Mouse (Mus musculus) heart, adult 8-10 months (tissue): Measurements from ENCODE around the gene Baat. TPM values are rescaled to one million over a fixed set of nuclear protein-coding genes. Genes with fewer than 3 reads are reported as not detected.
"Not testable (repeated sequence)": the region's sequence is repeated elsewhere in the genome, so short reads cannot be mapped to it uniquely, and the experiment has no call there.

Experiments
- DNase-seq: peaks from one replicate; pipeline ENCODE4 v3.0.0; 2022; ENCODE audit warnings: low spot score
- total RNA-seq, 4 experiments: library from RNA; stranded (reverse); gene quantifications; 2 replicates each; pipeline ENCODE4 v1.2.4; 2022

The Baat gene
- total RNA-seq, 4 experiments from 2014 or later: 0.35 TPM; not detected in 3

DNA sequence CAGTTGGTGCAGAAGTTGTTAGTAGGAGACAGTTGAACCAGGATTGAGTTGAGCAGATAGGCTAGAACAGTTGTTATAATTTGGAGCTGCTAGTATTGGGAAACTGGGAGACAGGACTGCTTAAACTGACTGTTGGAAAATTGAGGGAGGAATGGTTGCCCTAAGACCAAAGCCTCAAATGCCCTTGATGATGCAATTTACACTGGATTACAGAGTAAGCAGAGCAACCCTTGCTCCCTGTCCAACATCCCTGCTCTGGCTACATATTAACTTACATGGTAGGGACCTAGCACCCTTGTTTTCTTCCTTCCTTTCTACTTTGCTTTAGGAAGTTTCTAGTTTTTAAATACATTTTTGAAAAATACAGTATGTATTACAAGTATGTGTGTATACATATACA lies 20.9 kb downstream of the Baat start:
- no peak for DNase-seq

DNA sequence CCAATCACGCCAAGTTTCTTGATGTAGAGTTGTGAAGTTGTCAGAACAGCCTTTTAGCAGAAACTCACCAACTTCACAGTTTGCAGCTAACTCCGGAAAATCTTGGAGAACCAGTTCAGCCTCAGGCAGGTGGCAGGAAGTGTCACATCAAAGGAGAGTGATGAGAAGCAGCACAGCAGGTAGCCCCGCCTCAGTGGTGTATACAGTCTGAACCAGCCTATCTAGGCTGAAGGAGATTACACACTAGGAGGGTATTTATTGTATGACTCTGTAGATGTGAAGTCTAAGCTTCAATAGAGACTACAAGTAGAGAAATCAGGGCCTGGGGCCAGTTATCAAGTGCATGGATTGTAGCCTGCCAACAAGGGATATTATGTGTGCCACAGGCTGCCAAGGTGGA lies 25.5 kb downstream of the Baat start:
- DNase-seq: no peak

DNA sequence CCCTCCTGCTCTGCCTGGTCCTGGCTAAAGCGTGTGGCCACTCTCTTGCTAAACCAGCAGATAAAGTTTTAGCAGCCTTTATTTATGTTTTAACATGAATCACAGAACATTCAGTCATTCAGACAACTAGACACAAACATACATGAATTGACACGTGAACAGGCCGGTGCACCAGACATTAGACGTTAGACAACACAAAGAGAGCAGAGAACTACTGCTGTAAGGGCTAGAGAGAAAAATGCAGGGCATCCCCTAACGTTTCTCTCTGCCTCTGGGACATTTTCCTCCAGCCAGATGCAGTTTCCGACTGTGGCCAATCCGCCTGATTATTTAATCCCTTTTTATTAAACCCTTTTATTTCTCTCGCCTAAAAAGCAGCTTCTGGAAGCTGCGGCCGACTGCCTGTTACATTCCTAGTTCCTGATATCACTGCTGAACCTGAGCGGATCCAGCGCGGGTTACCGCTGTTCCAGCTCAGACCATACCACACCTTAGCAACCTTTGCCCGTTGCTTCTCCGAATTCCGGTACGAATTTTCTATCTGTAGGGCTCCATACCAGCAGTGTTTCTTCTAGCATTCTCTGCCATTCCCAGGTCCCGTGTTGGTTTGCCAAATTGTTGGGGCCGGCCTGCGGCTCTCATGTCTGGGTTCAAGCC lies 26.1 kb downstream of the Baat start:
- no peak for DNase-seq

DNA sequence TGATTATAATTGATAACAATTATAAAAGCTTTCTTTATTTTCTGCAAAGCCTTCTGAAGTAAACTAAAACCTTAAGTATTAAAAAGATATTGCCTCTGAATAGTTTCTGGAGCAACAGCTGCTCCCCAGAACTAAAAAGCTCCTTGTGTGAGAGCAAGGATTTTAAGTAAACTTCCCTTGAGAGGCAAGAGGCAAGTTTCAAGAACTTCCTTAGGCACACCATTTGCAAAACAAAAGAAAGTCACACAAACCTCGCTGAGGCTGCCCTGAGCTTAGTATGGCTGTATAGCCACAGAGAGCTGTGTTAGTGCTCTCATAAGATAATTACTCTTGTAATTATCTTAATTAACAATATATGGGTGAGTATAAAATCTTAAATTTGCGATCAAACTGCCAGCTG lies 27.3 kb downstream of the Baat start:
- DNase-seq: not testable (repeated sequence)

DNA sequence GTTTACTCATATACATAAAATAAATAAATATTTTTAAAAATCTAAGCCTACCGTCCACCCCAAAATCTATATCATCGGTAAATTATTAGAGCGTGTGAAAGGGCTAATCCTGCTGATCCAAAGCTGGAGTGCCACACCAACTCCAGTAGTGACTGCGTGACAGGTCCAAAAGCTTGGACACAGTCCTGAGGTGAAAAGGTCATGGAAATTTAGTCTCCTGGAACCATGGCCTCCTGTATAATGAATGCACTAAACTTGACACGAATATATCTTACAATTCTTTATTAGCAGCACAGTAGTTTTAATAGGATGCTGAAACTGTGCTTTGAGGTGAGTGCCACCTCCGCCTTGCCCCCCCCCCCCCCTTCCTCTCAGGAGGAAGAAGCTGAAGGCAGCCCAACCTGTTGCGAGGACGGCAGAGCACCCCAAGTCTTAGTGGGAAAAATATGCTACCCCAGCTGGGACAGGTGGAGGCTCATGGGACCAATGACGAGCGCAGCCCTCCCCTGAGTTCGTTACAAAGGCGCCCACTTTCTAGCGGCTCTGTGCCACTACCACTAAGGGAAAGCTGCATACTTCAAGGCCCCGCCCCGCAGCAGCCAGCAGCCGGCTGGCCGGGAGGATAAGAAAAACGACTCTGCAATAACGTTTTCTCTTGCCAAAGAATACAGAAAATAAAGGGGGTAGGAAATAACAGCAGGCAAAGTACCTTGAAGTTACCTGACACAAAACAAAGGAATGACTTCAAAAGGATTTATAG lies 28.1 kb downstream of the Baat start:
- no peak for DNase-seq

DNA sequence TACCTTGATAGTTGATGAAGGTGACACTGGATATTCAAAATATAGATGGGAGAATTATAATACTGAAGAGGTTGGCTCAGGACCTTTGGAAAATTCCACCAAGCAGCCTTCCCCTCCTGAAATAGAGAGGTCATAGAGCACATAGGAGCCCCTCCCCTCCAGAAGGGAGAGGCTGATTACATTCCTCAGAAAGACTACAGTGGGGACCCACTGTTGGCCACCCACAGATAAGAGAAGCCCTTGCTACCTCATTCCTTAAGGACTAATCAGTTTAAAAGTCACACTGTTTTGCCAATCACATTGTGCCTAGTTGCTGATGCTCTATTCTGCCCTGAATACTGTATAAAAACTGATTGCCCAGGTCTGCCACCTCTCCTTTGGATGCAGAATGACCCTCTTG lies 31.8 kb downstream of the Baat start:
- no peak for DNase-seq

DNA sequence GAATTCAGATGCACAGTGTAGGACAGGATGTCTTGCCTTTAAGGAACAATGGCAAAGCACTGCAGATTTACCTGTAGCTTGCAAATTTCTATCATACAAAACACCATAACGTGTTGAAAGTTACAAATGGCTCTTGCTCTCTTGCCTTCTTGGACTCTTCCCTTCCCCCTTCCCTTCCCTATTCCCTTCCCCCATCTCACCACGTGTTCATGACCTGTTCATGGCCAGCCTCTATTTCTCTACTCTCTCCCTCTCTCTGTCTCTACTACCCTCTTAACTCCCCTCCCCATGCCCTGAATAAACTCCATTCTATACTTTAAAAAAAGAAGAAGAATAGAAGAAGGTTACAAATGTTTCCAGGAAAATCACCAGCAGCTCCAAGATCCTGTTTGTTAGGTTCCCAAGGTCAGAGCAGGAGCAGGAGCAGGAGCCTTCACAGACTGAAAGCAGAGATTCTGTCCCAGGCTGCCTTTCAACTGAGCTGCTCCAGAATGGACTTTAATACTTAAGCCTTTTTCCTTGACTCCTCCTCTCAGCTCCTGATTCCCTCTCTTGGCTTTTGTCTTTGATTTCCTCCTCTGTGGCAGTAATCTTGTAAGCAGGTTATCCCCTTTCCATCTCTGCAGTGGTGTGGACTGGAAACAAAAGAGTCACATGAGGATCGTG lies 32.8 kb downstream of the Baat start, which contains the start of gene Acnat1:
TSS of gene Acnat1 (minus strand) at position 478 of the 666 bp plus-strand sequence.
- no peak for DNase-seq

DNA sequence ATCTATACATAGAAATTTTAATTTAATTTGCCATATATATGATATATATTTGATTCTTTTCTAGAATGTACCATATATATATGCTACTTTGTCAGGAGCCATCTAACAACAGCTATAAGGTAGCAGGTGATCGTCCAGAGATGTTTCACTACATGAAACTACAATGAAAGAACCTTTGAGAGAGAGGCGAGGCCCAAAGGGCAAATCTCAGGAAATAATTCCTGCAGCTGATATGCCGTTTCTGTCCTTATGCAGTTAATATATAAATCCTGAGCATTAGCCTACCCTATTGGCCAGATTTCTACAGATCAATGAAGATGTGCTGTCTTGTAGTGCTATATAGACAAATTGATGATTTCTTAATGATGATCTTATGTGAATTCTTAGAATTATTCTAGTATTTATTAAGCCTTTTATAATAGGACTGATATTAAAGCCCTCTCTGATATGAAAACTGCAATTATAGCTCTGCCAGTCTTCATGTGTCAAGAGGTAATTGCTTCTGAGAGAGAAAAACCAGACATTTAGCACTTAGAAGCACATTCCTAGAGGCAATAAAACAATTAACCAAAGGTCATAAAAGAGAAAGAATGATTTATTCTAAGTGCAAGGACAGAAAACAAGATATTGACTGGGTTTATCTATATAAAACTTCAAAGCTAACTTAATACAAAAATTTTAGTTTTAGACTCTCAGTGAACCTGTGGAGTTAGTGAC lies 36.8 kb downstream of the Baat start:
- DNase-seq: no peak

DNA sequence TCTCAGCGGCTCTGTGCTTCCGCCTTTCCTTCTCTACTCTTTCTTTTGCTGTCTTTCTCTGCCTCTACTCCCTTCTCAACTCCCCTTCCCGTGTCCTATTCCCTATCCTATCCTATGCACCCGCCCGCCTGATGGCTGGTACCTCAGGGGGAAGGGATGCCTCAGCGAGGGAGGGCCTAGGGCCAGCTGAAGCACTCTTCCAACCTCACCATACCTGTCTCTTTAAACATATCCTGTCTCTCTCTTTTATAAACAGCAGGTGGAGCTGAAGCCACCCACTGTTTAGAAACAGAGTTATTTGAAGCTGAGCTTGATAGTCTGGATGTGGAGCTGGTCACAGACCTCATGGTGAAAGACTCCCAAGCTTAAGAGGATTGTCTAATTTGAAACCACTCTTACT lies 39.0 kb downstream of the Baat start:
- DNase-seq: no peak

DNA sequence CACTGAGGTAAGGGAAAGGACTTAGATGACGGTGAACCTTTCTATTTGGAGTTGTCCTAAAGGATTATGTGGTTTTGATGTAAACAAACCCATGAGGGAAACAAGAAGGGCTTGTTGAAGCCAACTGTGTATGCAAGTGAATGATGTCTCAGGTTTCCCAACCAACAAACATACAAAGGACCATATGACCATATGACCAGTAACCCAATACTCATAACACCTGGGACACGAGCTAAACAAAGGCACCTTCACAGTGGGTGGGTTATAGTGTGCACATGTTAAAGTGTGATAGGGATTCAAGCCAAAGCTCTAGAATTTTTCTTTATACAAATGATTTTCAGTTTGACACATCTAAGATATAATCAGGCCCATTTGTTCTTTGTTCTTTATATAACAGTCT lies 50.2 kb downstream of the Baat start:
- no peak for DNase-seq

DNA sequence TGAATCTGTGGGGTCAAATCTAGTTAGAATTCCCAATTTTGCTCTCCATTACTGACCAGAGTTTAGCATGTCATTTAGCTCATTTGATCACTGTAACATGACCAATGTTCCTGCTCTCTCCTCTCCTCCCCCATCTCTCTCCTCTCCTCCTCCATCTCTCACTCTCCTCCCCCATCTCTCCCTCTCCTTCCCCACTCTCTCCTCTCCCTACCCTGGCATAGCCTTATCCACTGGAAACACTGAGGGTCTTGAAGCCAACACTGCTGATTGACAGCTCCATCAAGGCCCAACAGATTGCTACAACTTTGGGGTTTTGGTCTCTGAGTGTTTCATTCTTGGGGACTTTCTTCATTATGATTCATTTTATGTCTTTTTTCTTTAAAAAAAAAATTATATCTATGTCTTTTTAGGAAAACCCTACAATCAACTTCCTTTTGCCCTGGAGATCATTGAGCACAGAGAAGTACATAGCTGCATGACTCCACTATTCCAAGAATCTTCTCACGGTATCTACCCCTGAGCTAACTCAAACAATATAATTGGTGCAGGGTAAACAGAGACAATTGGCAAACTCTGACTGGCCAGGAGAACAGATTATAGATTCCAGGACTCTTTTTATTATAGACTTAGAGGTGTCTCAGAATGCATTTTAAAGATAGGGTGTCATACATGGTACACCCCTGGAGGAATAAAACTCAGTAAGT lies 54.4 kb downstream of the Baat start:
- DNase-seq: no peak

DNA sequence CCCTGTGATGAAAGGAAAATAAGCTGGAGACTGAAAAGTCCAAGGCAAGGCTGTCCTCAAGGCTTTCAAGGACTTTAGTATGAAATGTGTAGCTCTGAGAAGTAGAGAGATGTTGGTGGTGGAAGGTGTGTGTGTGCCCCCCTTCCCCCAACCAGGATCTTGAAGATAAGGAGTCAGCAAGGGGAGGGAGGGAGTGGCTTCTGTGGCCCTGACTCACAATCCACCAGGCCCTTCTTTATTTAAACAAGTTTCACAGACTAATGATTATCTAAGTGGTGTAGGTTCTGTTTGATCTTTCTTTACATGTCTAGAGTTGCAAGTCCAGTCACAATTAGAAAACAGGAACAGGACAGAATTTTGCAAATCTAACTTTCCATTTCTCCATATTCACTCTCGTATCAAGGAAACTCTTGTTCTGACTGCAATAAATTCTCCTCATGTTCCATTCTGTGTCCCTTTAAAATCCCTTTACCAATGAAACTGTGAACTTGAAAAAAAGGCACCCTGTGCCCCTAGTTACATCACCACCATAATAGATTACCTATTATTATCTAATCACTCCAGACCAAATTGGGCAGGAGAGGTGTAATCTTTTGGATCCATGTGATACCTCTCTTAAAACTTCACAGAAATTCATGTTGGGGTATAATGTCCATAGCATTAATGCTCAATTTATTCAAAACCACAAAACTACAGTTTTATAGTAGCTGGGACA lies 55.1 kb downstream of the Baat start:
- not testable (repeated sequence) for DNase-seq

Other genes with a start within 250 kb of the Baat start
- not detected for gene Acnat2, start 98.4 kb downstream of the Baat start, total RNA-seq
- gene Acnat1, start 32.6 kb downstream of the Baat start, total RNA-seq: not detected
- 10 to 100 TPM; 48.8 to 56.4 (median 55.6) TPM for gene Mrpl50, start 14.5 kb upstream of the Baat start, total RNA-seq
- 1 to 10 TPM; 5.9 to 6.3 (median 6.1) TPM for gene Zfp189, start 14.6 kb upstream of the Baat start, total RNA-seq
- 10 to 100 TPM in 3 of 4 experiments, 1 to 10 TPM in 1; 10.0 to 19.0 (median 17.1) TPM for gene Aldob, start 43.0 kb upstream of the Baat start, total RNA-seq
- 10 to 100 TPM; 57.7 to 59.8 (median 58.4) TPM for gene Tmem246, start 91.3 kb upstream of the Baat start, total RNA-seq
- 10 to 100 TPM; 36.7 to 42.5 (median 38.9) TPM for gene Rnf20, start 125.4 kb upstream of the Baat start, total RNA-seq
- gene Ppp3r2, start 175.5 kb upstream of the Baat start, total RNA-seq: not detected